Mouse (Mus musculus): Measurements from ENCODE around the gene Dnah9.

Gene Dnah9

DNA sequence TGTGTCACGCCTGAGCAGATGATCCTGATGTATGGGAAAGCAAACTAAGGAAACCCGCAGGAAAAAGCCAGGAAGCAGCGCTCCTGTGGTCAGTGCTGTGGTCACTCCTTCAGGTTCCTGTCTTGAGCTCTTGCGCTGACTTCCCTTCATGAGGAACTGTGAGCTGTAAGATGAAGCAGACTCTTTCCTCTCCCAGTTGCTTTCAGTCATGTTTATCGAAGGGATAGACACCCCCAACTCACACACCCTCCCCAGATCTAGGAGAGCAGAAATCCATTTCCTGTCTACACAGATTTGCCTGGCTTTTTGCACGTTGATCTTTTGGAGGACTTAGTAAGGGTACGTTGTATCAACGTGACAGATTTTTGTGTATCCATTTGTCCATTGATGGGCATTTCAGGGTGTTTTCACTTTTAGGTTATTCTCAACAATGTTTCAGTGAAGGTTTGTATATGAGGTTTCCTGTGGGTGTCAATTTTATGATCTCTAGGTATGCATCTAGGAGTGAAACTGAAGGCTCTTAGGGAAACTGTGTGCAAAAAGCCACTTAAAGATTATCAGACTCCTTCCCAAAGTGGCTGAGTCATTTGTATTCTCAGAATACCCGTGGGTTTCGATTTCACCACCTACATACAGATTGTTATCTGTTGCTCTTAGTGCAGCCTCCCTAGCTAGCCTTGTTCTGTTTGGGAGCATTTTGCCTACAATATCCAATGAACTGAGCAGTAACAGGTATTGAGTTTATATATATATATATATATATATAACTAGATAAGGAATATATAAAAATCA lies 373.7 kb downstream of the Dnah9 start:
- WGBS: 62% methylated on average over 10 of the region's 10 CpGs

DNA sequence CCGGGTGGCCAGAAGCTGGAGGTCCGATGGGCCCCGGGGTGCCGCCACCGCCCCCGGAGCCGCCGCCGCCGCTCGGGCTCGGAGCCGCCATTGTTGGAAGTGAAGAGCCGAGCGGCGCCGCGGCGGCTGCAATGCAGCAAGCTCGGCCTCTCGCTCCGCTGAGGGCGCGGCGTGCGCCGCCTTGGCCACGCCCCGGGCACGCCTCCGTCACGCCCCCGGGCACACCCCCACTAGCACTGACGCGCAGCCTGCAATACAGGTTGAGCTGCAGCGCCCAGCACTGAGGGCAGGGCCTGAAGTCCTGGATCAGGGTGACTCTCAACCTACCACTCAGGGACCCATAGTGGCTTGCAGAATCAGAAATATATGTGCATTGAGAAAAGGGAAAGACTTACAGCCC lies 380.2 kb downstream of the Dnah9 start, which contains the start of gene Map2k4:
Gene Map2k4, minus strand, starts transcription at position 144 of the 400 bp plus-strand sequence.
- 0% methylated on average over 35 of the region's 36 CpGs for WGBS

DNA sequence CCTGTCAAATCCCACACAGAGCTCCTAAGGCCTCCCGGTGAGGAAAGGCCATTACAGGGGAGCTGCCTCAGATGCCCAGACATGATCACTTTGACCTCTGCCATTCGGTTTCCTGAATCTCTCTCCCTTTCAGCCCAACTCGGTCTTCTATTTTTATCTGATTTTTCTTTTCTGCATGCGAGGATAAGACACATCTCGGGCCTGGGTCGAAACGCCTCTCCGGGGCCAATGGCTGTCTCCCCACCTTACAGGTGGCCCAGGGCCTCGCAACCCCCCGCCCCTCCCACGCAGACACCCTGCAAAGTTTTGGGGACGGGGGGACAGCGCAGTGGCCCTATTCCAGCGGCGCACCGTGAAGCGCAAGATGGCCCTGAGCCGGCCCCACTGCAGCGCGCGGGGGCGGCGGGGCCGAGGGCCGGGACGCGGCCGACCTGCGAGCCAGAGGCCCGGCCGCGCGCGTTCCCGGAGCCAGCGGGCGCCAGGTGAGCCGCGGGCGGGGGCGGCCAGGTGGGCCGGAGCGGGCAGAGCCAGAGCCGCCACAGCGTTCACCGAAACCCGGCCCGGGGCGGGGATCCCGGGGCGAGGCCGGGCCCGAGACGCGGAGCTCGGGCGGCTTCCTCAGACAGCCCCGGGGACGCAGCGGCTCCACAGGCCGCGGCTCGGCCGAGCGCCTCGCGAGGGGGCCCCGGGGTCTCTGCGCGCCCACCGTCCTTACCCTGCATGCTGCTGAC lies 380.8 kb downstream of the Dnah9 start:
- WGBS: 2% methylated on average over 69 of the region's 71 CpGs

DNA sequence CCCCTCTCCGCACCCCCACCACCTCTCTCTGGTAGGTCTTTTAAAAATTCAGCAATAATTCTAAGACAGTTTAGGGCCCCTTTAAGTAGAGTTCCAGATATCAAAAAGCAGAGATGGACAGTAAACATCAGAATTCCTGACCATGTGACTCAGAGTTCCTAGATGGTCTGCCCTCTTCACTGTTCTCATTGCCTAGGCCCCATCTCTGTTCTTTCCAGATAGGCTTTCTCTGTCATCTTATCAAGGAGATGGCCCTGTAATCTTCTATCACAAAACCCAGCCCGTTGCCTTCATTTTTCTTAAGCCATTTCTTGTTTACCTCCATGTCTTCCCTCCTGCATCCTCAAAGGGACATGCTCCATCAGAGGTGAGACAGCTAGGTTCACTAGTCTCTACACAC lies 382.2 kb downstream of the Dnah9 start:
- WGBS: 86% methylated on average over 2 of the region's 2 CpGs

DNA sequence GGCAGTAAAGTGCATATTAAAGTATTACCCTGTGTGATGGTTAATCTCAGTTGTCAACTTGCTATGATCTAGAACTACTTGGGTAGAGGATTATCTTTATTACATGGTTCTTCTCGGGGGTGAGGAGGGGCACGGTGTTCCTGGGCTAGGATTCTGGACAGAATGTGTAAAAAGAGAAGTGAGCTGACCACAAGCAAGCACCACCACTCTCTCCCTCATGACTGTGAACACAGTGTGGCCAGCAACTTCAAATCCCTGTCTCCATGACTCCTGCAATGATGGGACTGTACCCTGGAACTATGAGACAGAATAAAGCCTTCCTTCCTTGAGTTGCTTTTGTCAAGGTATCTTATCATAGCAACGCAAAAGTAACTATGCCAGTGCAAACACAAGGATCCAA lies 386.8 kb downstream of the Dnah9 start:
- 87% methylated on average over 3 of the region's 3 CpGs for WGBS
